Mouse (Mus musculus) adrenal gland, postnatal 25 days (tissue): ENCODE data around the gene Arl4d. TPM values are rescaled to one million over a fixed set of nuclear protein-coding genes. Genes with fewer than 3 reads are reported as not detected.

ENCODE experiments used
- total RNA-seq: library from RNA; stranded (reverse); gene quantifications from 2 replicates; pipeline ENCODE4 v1.2.3, GENCODE M21; 2021

Arl4d gene
- total RNA-seq, 1 experiment from 2014 or later = 8.9 TPM

Other genes with a start within 250 kb of the Arl4d start
- gene Aarsd1, start 247.9 kb upstream of the Arl4d start, total RNA-seq = 34.0 and 36.3 TPM in 2 replicates
- 3.7 and 4.2 TPM in 2 replicates for gene Gm27029, start 240.7 kb upstream of the Arl4d start, total RNA-seq
- gene Rundc1, start 240.5 kb upstream of the Arl4d start, total RNA-seq = 26.3 and 26.4 TPM in 2 replicates
- 3.2 and 3.9 TPM in 2 replicates for gene Ptges3l, start 240.2 kb upstream of the Arl4d start, total RNA-seq
- 74.2 and 91.6 TPM in 2 replicates for gene Rpl27, start 223.2 kb upstream of the Arl4d start, total RNA-seq
- gene Ifi35, start 217.1 kb upstream of the Arl4d start, total RNA-seq = 33.5 and 39.5 TPM in 2 replicates
- gene Rnd2, start 200.5 kb upstream of the Arl4d start, total RNA-seq = 8.1 and 11.1 TPM in 2 replicates
- gene Vat1, start 199.3 kb upstream of the Arl4d start, total RNA-seq = 104 and 112 TPM in 2 replicates
- 3.5 and 3.9 TPM in 2 replicates for gene Brca1, start 113.6 kb upstream of the Arl4d start, total RNA-seq
- 156 and 164 TPM in 2 replicates for gene Nbr1, start 113.4 kb upstream of the Arl4d start, total RNA-seq
- gene Tmem106a, start 83.3 kb upstream of the Arl4d start, total RNA-seq = 11.4 and 14.1 TPM in 2 replicates
- gene Gm11634, start 66.3 kb upstream of the Arl4d start, total RNA-seq = not detected in 2 replicates
- gene Rdm1, start 38.3 kb upstream of the Arl4d start, total RNA-seq = 29.9 and 37.3 TPM in 2 replicates
- gene Dhx8, start 67.4 kb downstream of the Arl4d start, total RNA-seq = 28.0 TPM in 2 replicates
- gene Etv4, start 119.8 kb downstream of the Arl4d start, total RNA-seq = 1.4 and 1.9 TPM in 2 replicates
- 4.5 and 5.0 TPM in 2 replicates for gene Meox1, start 228.8 kb downstream of the Arl4d start, total RNA-seq